Mouse (Mus musculus) cortical plate, adult 2 months (tissue): ENCODE measurements around the gene 1700028J19Rik.

Experiments used
- CTCF ChIP-seq: fragments of 200-500 bp; IDR thresholded peaks from 2 replicates; pipeline ENCODE4 v1.5.1; 2011; ENCODE audit warnings: mild to moderate bottlenecking, control low read depth, low read length; ENCODE audit not compliant: insufficient read depth; ENCODE audit errors: extremely low read depth
- POLR2A ChIP-seq: fragments of 200-500 bp; IDR thresholded peaks from 2 replicates; pipeline ENCODE4 v1.6.1; 2011; ENCODE audit warnings: mild to moderate bottlenecking, low read length, control low read depth; ENCODE audit not compliant: insufficient read depth; ENCODE audit errors: extremely low read depth

DNA sequence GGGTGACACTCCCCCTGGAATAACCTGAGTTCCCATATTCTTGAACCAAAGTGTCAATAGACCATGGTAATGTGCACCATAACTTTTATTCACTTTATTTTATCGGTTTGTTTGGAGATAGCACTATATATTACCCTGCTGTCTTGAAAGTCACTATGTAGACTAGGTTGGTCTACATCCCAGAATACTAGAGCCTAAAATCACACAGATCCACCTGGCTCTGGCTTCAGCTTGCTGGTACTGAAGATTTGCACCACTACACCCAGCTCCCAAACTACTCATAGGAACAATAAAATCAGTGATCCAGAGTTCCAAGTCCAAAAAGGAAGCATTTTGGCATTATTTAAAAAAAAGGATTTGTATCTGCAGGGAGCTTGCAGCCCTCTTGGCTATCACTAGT is 30.9 kb downstream of the 1700028J19Rik start, which contains the start of gene Klk1b5:
- TF ChIP-seq CTCF (no peak), POLR2A (no peak)
